Mouse (Mus musculus): ENCODE results near the gene Adam10.

The Adam10 gene

GRCm38 (mm10) chr9:70673656-70674055 is 5.1 kb upstream of the Adam10 start:
- DNase-seq (ENCODE audit: low spot score): no peak

GRCm38 (mm10) chr9:70675117-70675516 is 3.7 kb upstream of the Adam10 start:
- no peak for DNase-seq (ENCODE audit: low spot score)

DNA sequence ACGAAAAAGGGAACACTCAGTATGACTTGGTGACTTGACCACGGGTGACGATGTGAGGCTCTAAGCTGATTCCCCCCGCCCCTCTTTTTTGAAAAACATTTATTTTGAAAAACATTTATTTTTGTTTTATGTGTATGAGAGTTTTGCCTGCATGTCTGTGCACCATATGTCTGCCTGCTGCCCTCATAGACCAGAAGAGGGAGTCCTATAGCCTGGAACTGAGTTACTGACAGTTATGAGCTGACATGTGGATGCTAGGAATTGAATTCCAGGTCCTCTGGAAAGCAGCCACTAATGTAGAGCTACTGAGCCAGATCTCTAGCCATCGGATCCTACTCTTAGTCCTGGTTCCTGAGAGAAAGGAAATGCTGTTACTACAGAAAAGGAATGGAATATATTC is 2.8 kb upstream of the Adam10 start:
- DNase-seq (ENCODE audit: low spot score): no peak

DNA sequence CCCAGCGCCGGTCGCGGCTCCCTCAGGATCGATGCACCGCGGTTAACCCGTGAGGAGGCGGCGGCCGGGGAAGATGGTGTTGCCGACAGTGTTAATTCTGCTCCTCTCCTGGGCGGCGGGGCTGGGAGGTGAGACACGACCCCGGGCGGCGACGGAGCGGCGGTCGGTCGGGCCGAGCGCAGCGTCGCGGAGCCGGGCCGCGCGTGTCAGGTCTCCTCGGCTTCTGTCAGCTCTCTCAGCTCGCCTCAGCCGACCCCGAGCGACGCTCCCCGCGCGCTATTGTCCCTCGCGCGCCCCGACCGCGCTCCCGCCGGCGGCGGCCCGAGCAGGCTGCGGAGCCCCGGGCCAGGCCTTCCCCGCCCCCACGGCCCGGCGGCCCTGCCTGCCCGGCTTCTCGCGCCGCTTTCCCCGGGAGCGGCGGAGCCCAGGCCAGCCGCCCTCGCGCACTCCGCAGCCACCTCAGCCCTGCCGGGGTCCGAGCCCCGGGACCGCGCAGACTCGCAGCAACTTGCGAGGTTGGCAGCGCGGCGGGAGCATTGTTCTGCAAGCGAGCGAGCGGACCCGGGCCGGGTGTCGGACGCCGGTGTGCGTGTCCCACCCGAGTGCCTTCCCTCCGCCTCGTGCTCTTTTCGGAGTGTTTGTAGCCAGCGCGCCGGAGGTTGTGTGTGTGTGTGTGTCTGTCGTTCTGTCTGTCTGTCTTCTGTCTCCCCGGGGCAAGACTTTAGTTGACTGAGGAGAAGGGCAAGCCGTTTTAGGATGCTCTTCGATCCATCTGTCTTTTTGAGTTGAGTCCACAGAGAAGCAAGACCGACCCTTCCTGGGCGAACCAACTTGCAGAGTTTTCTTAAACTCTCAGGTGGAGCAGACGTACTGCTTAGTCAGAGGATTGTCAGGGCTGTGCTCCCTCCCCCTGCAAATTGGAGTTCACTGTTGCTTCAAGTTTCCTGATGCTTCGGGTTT is 615 bp downstream of the Adam10 start:
- peak; percentile 39 for DNase-seq (ENCODE audit: low spot score)

DNA sequence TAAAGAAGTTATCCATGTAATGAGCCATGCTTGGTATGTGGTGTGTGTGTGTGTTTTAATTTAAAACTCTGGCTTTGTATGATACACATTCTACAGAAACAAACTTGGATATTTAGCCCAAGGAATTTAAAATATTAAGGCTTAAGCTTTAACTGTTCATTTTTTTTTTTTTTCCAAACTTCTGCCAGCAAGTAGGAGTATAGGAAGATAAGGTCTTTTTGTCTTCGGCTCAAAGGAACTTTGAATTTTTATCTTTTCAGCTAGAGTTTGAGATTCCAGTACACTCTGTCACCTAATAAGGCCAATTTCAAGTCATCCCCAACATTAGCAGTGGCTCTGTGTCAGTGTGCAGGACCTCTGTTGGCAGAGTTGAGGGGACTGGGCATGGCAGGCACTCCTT is 3.4 kb downstream of the Adam10 start:
- no peak for DNase-seq (ENCODE audit: low spot score)

DNA sequence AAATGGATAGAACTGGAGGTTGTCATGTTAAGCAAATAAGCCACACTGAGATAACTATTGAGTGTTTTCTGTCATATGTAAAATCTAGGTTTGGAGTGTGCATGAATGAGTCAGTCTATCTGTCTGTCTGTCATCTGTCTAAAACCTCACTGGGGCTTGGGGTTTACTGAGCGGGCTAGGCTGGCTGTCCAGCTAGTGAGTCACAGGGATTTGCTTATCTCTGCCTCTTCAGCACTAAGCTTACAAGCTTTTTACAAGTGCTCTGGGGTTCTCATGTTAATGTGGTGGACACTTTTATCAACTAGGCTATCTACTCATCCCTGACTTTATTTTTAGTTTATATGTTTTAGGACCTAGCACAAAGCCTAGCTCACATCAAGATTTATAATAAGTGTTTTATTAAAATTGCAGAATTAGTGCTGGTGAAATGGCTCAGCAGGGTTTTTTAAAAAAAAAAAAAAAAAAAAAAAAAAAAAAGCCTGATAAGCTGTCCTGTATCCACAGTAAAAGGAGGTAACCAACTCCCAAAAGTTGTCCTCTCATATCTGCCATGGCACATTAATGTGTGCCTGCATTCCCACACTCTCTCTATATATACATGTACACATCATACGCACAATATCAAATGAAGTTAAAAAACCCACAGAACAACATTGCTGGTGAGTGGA is 9.6 kb downstream of the Adam10 start:
- no peak for DNase-seq (ENCODE audit: low spot score)

GRCm38 (mm10) chr9:70689926-70690325 is 11.1 kb downstream of the Adam10 start:
- DNase-seq (ENCODE audit: low spot score): no peak

- no peak for DNase-seq (ENCODE audit: low spot score)
These were observed 11.8 kb downstream of the Adam10 start for GRCm38 (mm10) chr9:70690579-70690978.

DNA sequence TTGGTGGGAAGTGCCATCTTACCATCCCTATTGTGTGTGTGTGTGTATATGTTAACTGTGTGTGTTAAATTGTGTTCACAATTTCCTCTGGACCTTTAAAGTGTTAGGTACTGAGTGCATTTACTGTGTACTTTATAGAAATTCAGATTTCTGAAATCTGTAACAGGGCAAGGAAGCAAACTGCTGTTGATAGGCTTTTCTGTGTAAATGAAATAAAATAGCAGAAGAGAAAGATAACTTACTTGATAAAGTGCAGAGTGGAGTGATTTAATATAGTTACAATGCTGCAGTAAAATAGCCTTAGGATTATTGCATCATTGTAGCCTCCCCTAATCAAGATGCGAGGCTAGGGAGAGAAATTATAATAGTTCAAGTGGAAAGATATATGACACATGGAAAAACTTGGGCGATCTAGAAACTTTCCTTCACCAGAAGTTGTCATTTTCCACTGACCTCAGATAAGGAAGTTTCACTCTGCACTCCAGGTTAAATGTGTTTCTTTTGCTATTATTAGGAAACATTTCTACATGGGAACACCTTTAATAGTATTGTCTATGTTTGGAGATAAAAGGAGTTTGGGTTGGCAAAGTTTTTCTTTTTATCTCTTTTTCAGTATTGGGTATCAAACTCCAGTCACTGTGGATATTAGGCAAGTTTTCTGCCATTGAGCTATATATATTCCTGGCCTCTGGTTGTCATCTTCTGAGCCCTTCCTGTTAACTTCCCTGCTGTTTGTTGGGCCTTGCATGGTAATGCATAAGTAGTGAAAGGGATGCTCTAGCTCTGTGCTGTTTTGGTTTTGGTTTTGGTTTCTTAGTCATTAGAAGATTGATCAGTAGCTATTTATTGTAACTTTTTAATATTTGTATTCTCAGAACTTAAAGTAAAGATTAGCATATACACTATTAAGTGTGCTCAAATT is 13.2 kb downstream of the Adam10 start:
- DNase-seq (ENCODE audit: low spot score): no peak

DNA sequence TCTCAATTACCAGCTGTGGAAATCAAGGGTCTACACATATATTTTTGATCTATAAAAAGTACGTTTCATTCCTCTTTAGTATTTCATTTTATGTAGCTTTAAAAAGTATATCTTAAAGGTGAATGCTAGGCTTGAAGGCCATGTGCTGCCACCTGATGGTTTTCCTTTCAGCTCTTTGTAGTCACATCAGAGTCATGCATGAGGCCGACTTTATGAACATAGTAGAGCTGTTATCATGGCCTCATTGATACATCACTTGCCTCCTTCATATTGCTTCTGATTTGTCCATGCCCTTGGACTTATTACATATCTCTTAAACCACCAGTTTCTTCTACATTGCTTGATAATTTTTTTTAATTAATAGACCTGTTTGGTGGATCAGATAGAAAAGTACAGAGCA is 16.9 kb downstream of the Adam10 start:
- no peak for DNase-seq (ENCODE audit: low spot score)

DNA sequence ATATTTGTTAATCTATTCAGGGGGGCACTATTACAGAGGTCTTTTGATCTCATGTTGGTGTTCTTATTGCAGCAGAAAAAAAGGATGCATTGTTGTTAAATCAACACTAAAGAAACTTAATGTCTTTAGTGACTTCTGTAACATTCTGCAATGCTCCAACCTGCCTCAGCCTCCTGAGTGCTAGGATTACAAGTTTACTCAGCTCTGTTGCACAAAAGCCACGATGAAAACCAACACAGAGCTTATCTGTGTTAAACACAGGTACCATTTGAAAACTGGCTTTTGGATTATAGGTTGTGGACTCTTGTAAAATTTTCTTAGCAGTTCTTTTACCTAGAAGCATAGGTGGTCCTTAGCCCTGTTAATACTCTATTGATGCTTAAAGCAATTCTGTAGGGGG is 19.3 kb downstream of the Adam10 start:
- no peak for DNase-seq (ENCODE audit: low spot score)

DNA sequence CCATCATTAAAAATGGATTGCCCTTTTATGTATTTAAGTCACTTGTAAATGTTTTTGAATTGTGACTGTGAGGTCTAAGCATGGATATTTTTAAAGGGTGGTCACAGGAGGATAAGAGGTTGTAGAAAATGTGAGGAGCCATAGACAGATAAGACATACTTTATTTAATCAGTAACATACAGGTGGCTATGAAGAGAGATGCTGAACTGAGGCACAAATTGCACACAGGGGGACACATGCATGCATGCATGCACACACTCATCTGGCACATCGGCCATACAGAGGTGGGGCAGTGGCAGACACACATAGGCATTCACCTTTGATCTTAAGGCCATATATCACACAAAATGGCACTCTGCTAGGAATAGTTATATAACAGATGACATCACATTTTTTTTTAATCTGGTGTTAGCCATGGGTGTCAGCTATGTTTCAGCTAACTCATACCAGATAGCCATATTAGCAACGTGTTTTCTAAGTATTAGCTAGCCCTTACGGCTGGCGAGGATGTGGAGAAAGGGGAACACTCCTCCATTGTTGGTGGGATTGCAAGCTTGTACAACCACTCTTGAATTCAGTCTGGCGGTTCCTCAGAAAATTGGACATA is 24.9 kb downstream of the Adam10 start:
- DNase-seq (ENCODE audit: low spot score): no peak

- no peak for DNase-seq (ENCODE audit: low spot score)
These were observed 27.6 kb downstream of the Adam10 start for GRCm38 (mm10) chr9:70706444-70706843.

DNA sequence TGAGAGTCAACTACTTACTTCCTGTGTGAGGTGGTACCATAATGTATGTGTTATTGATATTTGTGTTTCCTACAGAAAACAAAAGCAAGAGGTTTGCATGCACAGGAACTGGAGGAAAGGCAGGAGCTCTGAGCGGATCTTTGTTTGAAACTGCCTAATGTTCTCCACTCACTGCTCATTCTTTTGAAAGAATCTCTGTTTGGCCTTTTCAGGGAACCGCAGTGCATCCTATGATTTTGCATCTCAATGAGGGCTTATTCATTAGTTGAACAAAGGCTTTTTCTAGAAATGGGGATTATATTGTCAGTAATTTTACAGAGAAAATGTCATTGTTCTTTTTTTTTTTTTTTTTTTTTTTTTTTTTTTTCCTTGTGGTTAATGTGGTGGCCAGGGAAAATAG is 50.7 kb downstream of the Adam10 start:
- no peak for DNase-seq (ENCODE audit: low spot score)

DNA sequence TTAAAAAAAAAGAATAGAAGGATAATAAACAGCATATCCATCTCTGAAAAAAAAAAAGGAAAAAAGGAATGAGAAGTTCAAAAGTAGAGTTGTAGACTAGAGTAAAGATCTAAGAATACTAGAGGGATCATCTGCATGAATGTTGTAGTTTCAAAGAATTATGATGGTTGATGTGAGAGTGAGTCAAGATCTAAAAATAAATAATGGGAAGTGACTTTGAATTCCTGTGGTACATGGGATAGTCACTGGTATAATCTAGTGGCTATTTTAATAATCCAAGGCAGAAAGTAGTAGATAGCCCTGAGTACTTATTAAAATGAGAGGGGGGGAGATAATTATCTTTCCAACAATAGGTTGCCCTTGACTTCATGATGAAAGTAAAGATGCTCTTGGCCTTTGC is 52.3 kb downstream of the Adam10 start:
- no peak for DNase-seq (ENCODE audit: low spot score)

DNA sequence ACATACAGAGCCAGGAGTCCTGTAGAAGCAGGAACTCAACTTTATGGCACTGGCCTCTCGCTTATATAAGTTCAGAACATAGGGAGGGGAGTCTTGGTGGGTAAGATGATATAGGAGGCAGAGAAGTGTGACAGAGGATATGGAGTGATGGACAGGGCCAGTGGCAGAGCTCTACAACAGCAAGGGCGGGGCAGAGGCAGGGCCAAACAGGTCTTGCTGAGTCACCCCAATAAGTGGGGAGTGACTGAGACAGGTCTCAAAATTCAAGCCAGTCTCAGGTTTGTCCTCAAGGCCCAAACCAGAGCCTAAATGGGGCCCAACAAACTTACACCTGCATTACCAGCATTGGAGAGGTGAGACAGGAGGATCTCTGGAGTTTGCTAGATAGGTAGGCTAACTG is 54.4 kb downstream of the Adam10 start:
- no peak for DNase-seq (ENCODE audit: low spot score)

GRCm38 (mm10) chr9:70739998-70740397 is 61.2 kb downstream of the Adam10 start:
- no peak for DNase-seq (ENCODE audit: low spot score)

DNA sequence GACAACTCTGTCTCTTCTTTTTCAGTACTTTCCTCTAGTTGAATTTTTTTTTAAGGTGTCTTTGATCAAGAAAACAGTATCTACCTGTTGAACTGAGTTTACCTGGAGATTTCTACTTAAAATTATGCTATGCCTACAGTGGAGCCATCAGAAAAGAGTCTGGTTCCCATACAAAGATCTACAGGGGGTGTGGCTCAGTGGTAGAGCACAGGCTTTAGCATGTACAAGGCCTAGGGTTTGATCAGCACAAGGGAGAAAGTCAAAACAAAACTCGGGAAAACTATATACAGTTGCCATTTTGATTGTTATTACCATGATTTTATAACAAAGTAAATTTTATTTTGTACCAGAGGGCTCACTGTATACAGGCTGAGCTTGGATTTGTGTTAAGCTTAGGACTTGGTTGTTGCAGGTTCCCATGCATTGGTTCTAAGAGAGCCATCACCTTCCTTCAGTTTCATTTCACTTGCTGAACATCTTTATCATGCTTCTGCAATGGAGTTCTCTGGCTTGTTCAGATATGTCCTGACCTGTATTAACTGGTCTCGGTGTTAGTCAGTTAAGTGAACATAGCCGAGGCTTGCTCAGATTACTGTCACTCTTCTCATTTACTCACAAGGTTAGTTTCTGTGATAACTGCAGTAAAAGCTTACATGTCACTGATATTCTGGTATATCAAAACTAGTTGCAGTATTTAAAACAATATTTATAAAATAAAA is 72.9 kb downstream of the Adam10 start:
- no peak for DNase-seq (ENCODE audit: low spot score)

DNA sequence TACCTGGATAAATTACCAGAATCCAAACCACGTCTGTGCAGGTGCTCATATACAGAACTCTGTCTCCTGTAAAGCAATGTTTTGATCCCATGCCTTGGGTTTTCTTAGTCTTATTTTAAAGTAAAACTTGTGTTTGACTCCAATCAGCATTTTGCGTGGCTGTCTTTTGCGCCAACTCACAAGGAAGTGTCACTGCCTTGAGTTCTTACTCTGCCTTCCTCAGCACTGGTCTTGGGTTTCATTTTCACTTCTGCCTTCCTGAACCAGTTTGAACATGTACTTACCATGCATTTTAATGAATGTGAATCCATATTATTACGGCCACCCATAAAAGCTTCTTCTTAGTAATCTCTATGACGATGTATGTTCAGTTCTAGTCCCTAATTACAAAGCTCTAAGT is 82.2 kb downstream of the Adam10 start:
- DNase-seq (ENCODE audit: low spot score): no peak

DNA sequence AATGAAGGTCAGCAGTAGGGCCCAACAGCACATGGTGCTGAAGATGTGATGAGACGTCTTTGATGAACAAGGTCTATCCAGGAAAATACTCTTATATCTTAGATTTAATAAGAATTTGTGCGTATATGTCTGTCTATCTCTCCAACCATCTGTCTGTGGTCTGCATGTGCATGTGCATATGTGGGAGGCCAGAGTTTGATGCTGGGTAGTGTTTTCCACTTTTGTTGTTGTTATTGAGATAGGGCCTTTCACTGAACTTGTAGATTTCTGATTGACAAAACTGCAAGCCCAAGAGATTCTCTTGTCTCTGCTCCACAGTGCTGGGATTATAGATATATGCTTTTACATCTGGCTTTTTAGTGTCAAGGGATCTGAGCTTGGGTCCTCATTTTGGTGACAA is 96.7 kb downstream of the Adam10 start:
- no peak for DNase-seq (ENCODE audit: low spot score)

GRCm38 (mm10) chr9:70782191-70782590 is 103.4 kb downstream of the Adam10 start:
- no peak for DNase-seq (ENCODE audit: low spot score)
